Mouse (Mus musculus): ENCODE measurements around the gene Plce1.

Plce1 gene

GRCm38 (mm10) chr19:38480731-38481621 lies at the start of gene Plce1:
TSS of gene Plce1 (plus strand) at chr19:38481109.
- DNase-seq (ENCODE audit: low read depth, low spot score), result no peak

GRCm38 (mm10) chr19:38431326-38431725 lies 49.6 kb upstream of the Plce1 start:
- DNase-seq (ENCODE audit: low read depth, low spot score), result no peak

DNA sequence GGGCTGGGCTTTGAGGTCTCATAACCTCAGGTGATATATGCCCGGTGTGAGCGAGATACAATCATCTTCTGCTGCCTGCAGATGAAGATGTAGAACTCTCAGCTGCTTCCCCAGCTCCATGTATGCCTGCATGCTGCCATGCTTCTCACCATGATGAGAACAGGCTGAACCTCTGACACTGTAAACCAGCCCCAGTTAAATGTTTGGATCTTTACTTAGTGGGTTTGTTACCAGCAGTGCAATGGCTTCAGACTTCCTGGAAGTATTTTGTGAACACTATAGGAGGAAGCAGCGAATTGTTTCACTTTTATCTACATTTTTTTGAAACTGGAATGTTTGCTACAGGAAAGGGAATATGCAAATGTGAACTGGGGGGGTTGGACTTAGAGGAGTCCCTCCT lies 48.9 kb upstream of the Plce1 start:
- no peak for DNase-seq (ENCODE audit: low read depth, low spot score)

DNA sequence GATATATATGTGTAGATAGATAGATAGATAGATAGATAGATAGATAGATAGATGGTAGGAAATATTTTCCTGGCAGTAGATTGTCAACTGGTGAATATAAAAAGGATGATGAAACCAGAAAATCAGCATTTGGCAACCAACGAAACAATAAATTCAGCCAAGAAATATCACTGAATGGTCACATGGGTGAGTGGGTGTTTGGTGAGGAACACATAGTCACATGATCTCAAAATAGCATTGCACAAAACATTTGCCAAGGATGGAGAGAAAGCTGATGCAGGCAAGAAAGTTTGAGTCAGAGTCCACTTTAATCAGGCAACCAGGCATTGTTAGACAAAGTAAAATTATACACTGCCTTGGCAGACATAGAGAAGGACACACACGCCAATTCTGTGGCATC lies 47.5 kb upstream of the Plce1 start:
- no peak for DNase-seq (ENCODE audit: low read depth, low spot score)

DNA sequence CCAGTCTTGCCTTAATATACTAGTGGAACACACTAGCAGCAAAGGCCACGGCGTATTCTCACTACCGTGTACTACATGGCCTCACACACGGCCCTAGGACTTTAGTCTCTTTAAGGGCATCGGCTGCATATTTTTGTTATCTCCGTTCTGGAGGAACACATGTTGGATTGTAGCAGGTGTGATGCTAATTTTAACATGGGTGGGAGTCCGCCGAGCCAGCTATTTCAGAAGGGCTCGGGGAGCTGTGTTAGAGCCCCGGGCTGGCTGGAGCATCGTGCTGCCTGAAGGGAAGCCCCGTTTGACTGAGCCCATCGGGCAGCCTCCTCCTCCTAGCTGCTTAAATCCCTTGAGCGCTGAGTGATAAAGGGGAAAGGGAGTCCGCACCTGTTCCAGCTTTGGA lies 45.7 kb upstream of the Plce1 start:
- DNase-seq (ENCODE audit: low read depth, low spot score), result no peak

GRCm38 (mm10) chr19:38441860-38442259 lies 39.0 kb upstream of the Plce1 start:
- no peak for DNase-seq (ENCODE audit: low read depth, low spot score)

DNA sequence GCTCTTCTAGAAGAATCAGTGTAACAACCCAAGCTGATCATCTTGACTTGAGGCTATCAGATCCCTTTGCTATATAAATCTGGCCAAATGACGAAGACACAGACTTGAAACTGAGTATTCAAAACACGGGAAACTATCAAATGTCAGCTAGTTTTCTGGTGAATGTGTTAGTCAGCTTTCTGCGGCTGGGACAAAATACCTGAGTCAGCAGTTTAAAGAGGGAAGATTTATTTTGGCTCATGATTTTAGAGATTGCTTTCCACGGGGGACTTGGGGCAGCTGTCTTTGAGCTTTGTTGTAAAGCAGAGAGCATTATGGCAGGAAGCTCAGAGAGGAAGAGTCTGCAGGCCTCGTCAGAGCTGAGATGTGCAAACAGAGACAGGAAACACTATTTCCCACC lies 35.2 kb upstream of the Plce1 start:
- DNase-seq (ENCODE audit: low read depth, low spot score), result no peak

DNA sequence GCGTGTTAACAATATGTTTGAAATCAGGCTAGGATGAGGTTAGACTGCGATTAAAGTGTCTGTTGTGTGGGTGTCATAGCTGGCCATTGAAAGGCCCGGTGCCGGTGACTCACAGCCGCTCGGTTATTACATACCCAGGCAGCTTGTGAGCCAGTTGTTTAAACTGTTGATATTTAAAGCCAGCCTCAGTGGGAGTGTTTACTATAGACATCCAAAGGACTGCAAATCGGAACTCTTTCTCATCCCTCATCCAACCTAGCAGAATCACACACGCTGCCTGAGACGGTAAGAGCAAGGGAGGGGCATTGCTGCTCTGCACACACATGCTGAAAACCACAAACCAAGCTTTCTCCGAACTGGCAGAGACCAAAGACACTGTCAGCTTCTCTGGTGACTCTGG lies 25.7 kb upstream of the Plce1 start:
- no peak for DNase-seq (ENCODE audit: low read depth, low spot score)

GRCm38 (mm10) chr19:38458996-38459395 lies 21.9 kb upstream of the Plce1 start:
- DNase-seq (ENCODE audit: low read depth, low spot score), result no peak

DNA sequence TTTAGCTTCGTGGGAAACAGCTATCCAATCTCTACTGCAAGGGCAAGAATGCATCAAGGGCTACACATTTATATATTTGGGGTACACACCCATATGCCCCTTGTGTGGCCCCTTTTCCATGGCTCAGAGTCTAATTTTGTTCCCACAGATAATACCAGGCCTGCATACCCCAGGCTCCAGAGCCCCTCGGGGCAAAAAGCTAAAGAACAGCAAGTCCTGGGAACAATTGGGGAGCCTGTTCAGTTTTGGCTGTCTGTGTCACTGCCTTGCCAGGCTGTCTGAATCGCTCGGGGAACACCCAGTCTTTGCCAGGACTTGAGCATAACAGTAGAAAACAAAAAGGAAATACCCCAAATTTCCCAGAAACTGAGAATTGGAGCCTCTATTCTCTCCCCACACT lies 20.2 kb upstream of the Plce1 start:
- DNase-seq (ENCODE audit: low read depth, low spot score), result no peak

- DNase-seq (ENCODE audit: low read depth, low spot score), result no peak
These were observed 10.5 kb upstream of the Plce1 start for GRCm38 (mm10) chr19:38470257-38470893.

DNA sequence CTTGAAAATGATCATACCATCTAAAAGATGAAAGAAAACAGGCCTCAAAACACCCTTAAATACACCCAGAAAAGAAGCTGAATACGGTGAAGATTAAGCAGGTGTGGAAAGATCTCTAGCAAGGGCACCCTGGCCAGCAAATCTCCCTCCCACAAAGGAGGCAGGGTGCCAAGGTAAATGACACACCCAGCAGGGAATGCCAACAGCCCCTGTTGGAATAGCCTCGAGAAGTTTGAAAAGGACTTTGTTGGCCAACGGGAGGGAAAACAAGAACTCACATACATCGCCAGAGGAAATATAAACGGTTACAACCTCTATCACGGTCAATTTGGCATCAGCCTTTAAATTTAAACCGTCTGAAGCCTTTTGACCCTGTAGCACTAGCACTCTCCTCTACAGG lies 5.5 kb upstream of the Plce1 start:
- no peak for DNase-seq (ENCODE audit: low read depth, low spot score)

DNA sequence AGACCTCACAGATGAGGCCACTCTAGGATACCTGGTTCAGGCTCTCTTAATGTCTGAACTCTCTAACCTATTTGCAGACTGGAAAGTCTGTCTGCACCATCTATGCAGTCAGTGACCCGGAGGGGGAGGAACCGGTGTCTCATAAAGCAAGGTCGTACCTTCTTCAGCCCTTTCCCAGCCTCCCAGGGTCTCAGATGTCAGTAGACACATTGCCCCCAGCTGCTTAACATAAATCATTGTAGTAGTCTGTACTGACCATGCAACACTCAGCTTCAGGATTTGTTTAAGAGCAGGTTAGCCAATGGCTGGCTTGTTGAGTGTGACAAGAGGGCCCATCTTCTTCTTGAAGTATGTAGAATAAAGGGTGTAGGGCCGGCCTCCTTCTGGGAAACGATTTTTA lies 2.6 kb upstream of the Plce1 start:
- no peak for DNase-seq (ENCODE audit: low read depth, low spot score)

- no peak for DNase-seq (ENCODE audit: low read depth, low spot score)
These were observed 2.0 kb upstream of the Plce1 start for GRCm38 (mm10) chr19:38478948-38479347.

DNA sequence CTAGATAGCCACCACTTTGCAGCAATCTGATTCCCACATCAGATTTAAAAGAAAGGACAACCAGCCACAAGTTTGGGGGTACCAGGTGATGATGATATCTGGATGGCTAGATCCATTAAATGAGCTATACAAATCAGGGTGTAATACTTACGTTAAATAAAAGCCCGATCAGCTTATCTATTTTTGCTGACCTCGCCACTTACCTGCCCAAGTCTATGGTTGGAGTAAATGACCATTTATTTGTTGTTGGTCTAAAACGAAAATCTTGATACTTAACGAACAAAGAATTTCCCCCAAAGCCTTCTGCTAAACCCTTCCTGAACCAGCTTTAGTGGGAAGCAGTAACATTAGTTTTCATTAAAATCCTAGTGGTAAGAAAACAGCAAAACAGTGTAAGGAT lies 1.4 kb upstream of the Plce1 start:
- DNase-seq (ENCODE audit: low read depth, low spot score), result no peak

DNA sequence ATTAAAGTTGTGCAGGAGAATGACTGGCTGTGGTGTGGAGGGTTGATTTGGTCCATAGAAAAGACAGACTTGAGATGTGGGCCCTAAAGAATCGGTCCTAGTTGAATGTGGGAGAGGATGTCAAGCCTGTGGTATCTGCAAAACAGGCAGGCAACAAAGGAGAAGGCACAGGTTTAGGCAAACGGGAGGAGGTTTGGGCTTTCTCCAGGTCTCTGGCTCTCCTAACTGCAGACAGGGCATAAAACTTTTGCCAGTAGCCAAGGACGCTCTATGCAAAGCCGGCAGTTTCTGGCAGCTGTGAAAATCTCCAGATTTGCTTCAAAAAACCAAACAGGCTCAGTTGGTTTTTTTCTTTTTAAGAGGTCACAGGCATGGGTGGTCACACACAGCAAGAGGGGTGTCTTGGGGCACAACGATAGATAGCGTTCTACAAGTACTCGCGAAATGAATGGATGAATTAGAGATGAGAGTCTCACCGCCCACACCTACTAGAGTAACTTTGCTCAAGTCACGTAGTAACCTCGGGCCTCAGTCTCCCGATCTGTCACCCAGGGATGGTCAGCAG lies 671 bp upstream of the Plce1 start:
- DNase-seq (ENCODE audit: low read depth, low spot score), result no peak

DNA sequence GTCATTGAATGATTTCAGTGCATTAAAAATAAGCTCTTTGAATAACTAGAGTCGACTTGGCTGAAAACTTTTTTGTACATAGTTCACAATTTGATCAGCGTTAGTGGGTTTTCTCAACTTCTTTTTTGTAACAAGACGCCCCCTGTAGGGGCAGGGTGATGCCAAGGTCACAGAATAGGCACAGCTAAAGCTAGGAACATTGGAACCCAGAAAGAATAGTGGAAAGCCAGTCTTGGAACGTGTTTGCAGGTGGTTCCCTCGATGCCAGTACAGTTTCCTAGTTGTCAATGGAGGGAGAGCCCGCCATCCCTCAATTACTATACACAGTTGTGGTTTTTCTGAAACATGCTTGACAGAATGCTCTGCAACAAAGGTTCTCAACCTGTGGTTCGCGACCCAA lies 997 bp downstream of the Plce1 start:
- no peak for DNase-seq (ENCODE audit: low read depth, low spot score)

- no peak for DNase-seq (ENCODE audit: low read depth, low spot score)
These were observed 1.7 kb downstream of the Plce1 start for GRCm38 (mm10) chr19:38482406-38483181.

DNA sequence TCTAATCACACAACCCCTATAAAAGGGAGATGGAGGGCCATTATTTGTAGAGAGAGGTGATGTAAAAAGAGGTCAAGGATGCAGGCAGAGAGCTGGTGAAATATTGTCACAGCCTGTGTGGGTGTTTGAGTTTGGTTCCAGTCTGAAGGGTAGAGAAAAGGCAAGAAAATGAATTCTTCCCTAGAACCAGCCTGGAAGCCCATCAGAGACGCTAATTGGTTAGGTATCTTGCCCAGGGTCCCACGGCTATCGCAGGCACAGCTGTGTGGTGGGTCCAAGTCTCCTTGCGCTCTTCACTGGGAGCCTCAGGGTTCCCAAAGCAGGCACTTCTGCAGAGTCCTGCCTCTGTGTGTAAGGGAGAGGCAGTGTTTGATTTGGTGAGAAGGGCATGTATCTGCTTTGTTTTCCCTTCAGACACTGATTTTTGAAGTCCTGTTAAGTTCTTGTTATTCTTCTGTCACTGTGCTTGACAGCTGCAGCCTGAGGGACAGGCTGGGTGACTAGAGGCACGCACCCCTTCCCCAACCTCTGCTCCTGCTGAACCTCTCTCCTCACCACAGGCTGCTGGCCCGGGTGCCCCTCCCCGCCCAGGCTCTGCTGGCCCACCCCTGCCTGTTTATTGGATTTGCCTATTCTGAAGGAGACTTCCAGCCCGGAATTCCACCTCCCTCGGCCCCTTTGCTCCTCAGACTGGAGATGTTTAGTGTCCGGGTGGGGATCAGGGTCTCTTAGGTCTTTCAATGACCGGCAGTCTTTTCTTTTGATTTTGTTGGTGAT lies 5.1 kb downstream of the Plce1 start:
- DNase-seq (ENCODE audit: low read depth, low spot score), result no peak

GRCm38 (mm10) chr19:38487501-38487900 lies 6.6 kb downstream of the Plce1 start:
- DNase-seq (ENCODE audit: low read depth, low spot score), result no peak
